Mouse (Mus musculus) embryonic facial prominence, embryonic 15.5 days (tissue): ENCODE results near the gene Cgnl1. TPM values are rescaled to one million over a fixed set of nuclear protein-coding genes. Genes with fewer than 3 reads are reported as not detected.
A peak's percentile ranks its signal among the peaks of the same experiment; 100 is the strongest.

ENCODE experiments used
- ATAC-seq: fragments of 200-750 bp; cut with Nextera tagmentation; 2 replicates; pipeline ENCODE4 v1.8.0; 2017; ENCODE audit warnings: low read depth, moderate TSS enrichment; ENCODE audit not compliant: insufficient number of reproducible peaks, low FRiP score, low TSS enrichment
- H3K27ac ChIP-seq: fragments of 300-500 bp; sonication (generic); replicated peaks from 2 replicates; pipeline ENCODE4 v1.5.1; 2015; ENCODE audit warnings: mild to moderate bottlenecking, inconsistent platforms
- H3K27me3 ChIP-seq: fragments of 300-500 bp; sonication (generic); 2 replicates; pipeline ENCODE4 v1.6.1; 2015; ENCODE audit warnings: inconsistent platforms
- H3K36me3 ChIP-seq: fragments of 300-500 bp; sonication (generic); 2 replicates; pipeline ENCODE4 v1.6.1; 2015; ENCODE audit warnings: mild to moderate bottlenecking, inconsistent platforms
- H3K4me1 ChIP-seq: fragments of 300-500 bp; sonication (generic); 2 replicates; pipeline ENCODE4 v1.6.1; 2015; ENCODE audit warnings: inconsistent platforms
- H3K4me2 ChIP-seq: fragments of 300-500 bp; sonication (generic); replicated peaks from 2 replicates; pipeline ENCODE4 v1.6.1; 2015; ENCODE audit warnings: mild to moderate bottlenecking, inconsistent platforms
- H3K4me3 ChIP-seq: fragments of 300-500 bp; sonication (generic); replicated peaks from 2 replicates; pipeline ENCODE4 v1.5.1; 2015; ENCODE audit warnings: mild to moderate bottlenecking, inconsistent platforms
- H3K9ac ChIP-seq: fragments of 300-500 bp; sonication (generic); 2 replicates; pipeline ENCODE4 v1.6.1; 2015; ENCODE audit warnings: inconsistent platforms
- H3K9me3 ChIP-seq: fragments of 300-500 bp; sonication (generic); replicated peaks from 2 replicates; pipeline ENCODE4 v1.6.1; 2016; ENCODE audit warnings: inconsistent platforms
- WGBS: fragments of 180-500 bp; shearing (Covaris S2); methylation state at CpG from one replicate; pipeline ENCODE4 v1.1.7; 2015; 5-methylcytosine and 5-hydroxymethylcytosine counted together
- polyA plus RNA-seq: library from polyadenylated mRNA; unstranded; fragments of >200 nt; fragmentation: Nextera tagmentation; extraction: Ambion mirVana; gene quantifications from 2 replicates; pipeline ENCODE4 v1.2.1, GENCODE M21; 2015

Cgnl1 gene
- polyA plus RNA-seq, 1 experiment from 2014 or later: 10.8 TPM

GRCm38 (mm10) chr9:71689369-71690073, 81.9 kb downstream of the Cgnl1 start:
- H3K9ac ChIP-seq: no peak overlapping the region
- no peak overlapping the region for H3K4me2 ChIP-seq
- no peak overlapping the region for H3K4me3 ChIP-seq
- H3K9me3 ChIP-seq: no peaks in the 10 kb centered on the region
- H3K36me3 ChIP-seq: no peaks in the 10 kb centered on the region
- no peak overlapping the region for H3K27ac ChIP-seq
- no peak for ATAC-seq
- WGBS: 58% methylated on average over 2 of the region's 2 CpGs
- 0 out of 2 replicates have a peak, but pooled peaks cover 4% of the 10 kb centered on the region for H3K4me1 ChIP-seq
- no peaks in the 10 kb centered on the region for H3K27me3 ChIP-seq

- no peaks in the 10 kb centered on the region for H3K27me3 ChIP-seq
- H3K4me3 ChIP-seq: no peak overlapping the region
- no peaks in the 10 kb centered on the region for H3K36me3 ChIP-seq
- WGBS: 76% methylated on average over 8 of the region's 8 CpGs
- no peak for ATAC-seq
- no peaks in the 10 kb centered on the region for H3K4me1 ChIP-seq
- H3K4me2 ChIP-seq: no peak overlapping the region
- H3K9me3 ChIP-seq: no peaks in the 10 kb centered on the region
- no peak overlapping the region for H3K27ac ChIP-seq
- H3K9ac ChIP-seq: no peak overlapping the region
Observed at GRCm38 (mm10) chr9:71686463-71686862, 84.9 kb downstream of the Cgnl1 start.

- no peak overlapping the region for H3K27ac ChIP-seq
- H3K4me3 ChIP-seq: no peak overlapping the region
- 80% methylated on average over 3 of the region's 3 CpGs for WGBS
- no peaks in the 10 kb centered on the region for H3K27me3 ChIP-seq
- peaks cover 6% of the 10 kb centered on the region for H3K4me1 ChIP-seq
- no peaks in the 10 kb centered on the region for H3K36me3 ChIP-seq
- H3K9ac ChIP-seq: no peak overlapping the region
- ATAC-seq: no peak
- H3K9me3 ChIP-seq: no peaks in the 10 kb centered on the region
- H3K4me2 ChIP-seq: no peak overlapping the region
Observed at GRCm38 (mm10) chr9:71684772-71685171, 86.6 kb downstream of the Cgnl1 start.

- Histone ChIP-seq H3K4me3 (no peak overlapping the region), H3K4me2 (no peak overlapping the region), H3K9ac (no peak overlapping the region), H3K9me3 (no peaks in the 10 kb centered on the region), H3K36me3 (no peaks in the 10 kb centered on the region), H3K4me1 (peaks cover 20% of the 10 kb centered on the region), H3K27ac (no peak overlapping the region), H3K27me3 (no peaks in the 10 kb centered on the region)
- no peak for ATAC-seq
- WGBS: 77% methylated on average over 9 of the region's 9 CpGs
Observed at GRCm38 (mm10) chr9:71680381-71680780, 91.0 kb downstream of the Cgnl1 start.

- Histone ChIP-seq H3K4me2 (no peak overlapping the region), H3K9me3 (no peaks in the 10 kb centered on the region), H3K4me3 (no peak overlapping the region), H3K27me3 (no peaks in the 10 kb centered on the region), H3K4me1 (peaks cover 20% of the 10 kb centered on the region), H3K27ac (peak overlapping the region; percentile 87), H3K9ac (no peak overlapping the region), H3K36me3 (no peaks in the 10 kb centered on the region)
- WGBS: 37% methylated on average over 11 of the region's 11 CpGs
- peak; percentile 90 for ATAC-seq
Observed at GRCm38 (mm10) chr9:71679103-71679815, 92.1 kb downstream of the Cgnl1 start.

- peaks cover 20% of the 10 kb centered on the region for H3K4me1 ChIP-seq
- no peaks in the 10 kb centered on the region for H3K27me3 ChIP-seq
- no peak for ATAC-seq
- no peak overlapping the region for H3K4me2 ChIP-seq
- no peaks in the 10 kb centered on the region for H3K9me3 ChIP-seq
- no peak overlapping the region for H3K27ac ChIP-seq
- no peak overlapping the region for H3K4me3 ChIP-seq
- WGBS: 77% methylated on average over 5 of the region's 5 CpGs
- H3K9ac ChIP-seq: no peak overlapping the region
- H3K36me3 ChIP-seq: no peaks in the 10 kb centered on the region
Observed at GRCm38 (mm10) chr9:71676988-71677688, 94.3 kb downstream of the Cgnl1 start.

- peaks cover 20% of the 10 kb centered on the region for H3K4me1 ChIP-seq
- H3K36me3 ChIP-seq: no peaks in the 10 kb centered on the region
- H3K9ac ChIP-seq: no peak overlapping the region
- no peaks in the 10 kb centered on the region for H3K27me3 ChIP-seq
- WGBS: 56% methylated on average over 3 of the region's 3 CpGs
- H3K4me3 ChIP-seq: no peak overlapping the region
- no peak overlapping the region for H3K4me2 ChIP-seq
- no peak overlapping the region for H3K27ac ChIP-seq
- H3K9me3 ChIP-seq: no peaks in the 10 kb centered on the region
- ATAC-seq: no peak
Observed at GRCm38 (mm10) chr9:71675799-71676414, 95.5 kb downstream of the Cgnl1 start.

GRCm38 (mm10) chr9:71675216-71675615, 96.2 kb downstream of the Cgnl1 start:
- Histone ChIP-seq H3K4me2 (no peak overlapping the region), H3K9me3 (no peaks in the 10 kb centered on the region), H3K27me3 (no peaks in the 10 kb centered on the region), H3K4me3 (no peak overlapping the region), H3K4me1 (peaks cover 19% of the 10 kb centered on the region), H3K9ac (no peak overlapping the region), H3K27ac (no peak overlapping the region), H3K36me3 (no peaks in the 10 kb centered on the region)
- ATAC-seq: no peak
- 92% methylated on average over 2 of the region's 2 CpGs for WGBS

GRCm38 (mm10) chr9:71674476-71674875, 96.9 kb downstream of the Cgnl1 start:
- WGBS: 47% methylated on average over 5 of the region's 5 CpGs
- Histone ChIP-seq H3K9ac (no peak overlapping the region), H3K4me3 (no peak overlapping the region), H3K27me3 (no peaks in the 10 kb centered on the region), H3K27ac (no peak overlapping the region), H3K4me2 (no peak overlapping the region), H3K36me3 (no peaks in the 10 kb centered on the region), H3K4me1 (peaks cover 11% of the 10 kb centered on the region), H3K9me3 (no peaks in the 10 kb centered on the region)
- no peak for ATAC-seq

- ATAC-seq: no peak
- Histone ChIP-seq H3K4me3 (no peak overlapping the region), H3K9ac (no peak overlapping the region), H3K36me3 (no peaks in the 10 kb centered on the region), H3K4me1 (no peaks in the 10 kb centered on the region), H3K27ac (no peak overlapping the region), H3K4me2 (no peak overlapping the region), H3K27me3 (no peaks in the 10 kb centered on the region), H3K9me3 (no peaks in the 10 kb centered on the region)
- WGBS: 95% methylated on average over 4 of the region's 4 CpGs
Observed at GRCm38 (mm10) chr9:71672495-71672894, 98.9 kb downstream of the Cgnl1 start.

GRCm38 (mm10) chr9:71670677-71671076, 100.7 kb downstream of the Cgnl1 start:
- no peak for ATAC-seq
- WGBS: 76% methylated on average over 5 of the region's 5 CpGs

More at GRCm38 (mm10) chr9:71670677-71671076, 100.7 kb downstream of the Cgnl1 start:
- no peaks in the 10 kb centered on the region for H3K9me3 ChIP-seq
- 0 out of 2 replicates have a peak, but pooled peaks cover 3% of the 10 kb centered on the region for H3K4me1 ChIP-seq
- H3K4me2 ChIP-seq: no peak overlapping the region
- no peaks in the 10 kb centered on the region for H3K27me3 ChIP-seq
- no peaks in the 10 kb centered on the region for H3K36me3 ChIP-seq
- no peak overlapping the region for H3K4me3 ChIP-seq
- H3K27ac ChIP-seq: no peak overlapping the region
- H3K9ac ChIP-seq: no peak overlapping the region
